Mouse (Mus musculus) heart, postnatal 36 days (tissue): ENCODE results near the gene Chrna4. TPM values are rescaled to one million over a fixed set of nuclear protein-coding genes. Genes with fewer than 3 reads are reported as not detected.

ENCODE experiments used
- DNase-seq, 2 experiments: peaks; one replicate each; pipeline ENCODE4 v3.0.0; 2021 to 2022
- intact Hi-C: fragments of 180-260 bp; cut with DNase I; formaldehyde crosslinking; loops from one replicate; pipeline ENCODE4 v1.15.1; 2025
- total RNA-seq, 2 experiments: library from RNA; stranded (reverse); gene quantifications; 2 replicates each; pipeline ENCODE4 v1.2.3; 2021

Chrna4 gene
- total RNA-seq, 2 experiments from 2014 or later: not detected

- DNase-seq: no peak
- intact Hi-C loops: no loop called here
Observed at GRCm38 (mm10) chr2:181039356-181039680, 4.0 kb downstream of the Chrna4 start.

GRCm38 (mm10) chr2:181038644-181039355 is 4.5 kb downstream of the Chrna4 start:
- DNase-seq: peak in 1 of 2 experiments; percentile 6

GRCm38 (mm10) chr2:181036561-181036960 is 6.8 kb downstream of the Chrna4 start:
- no peak for DNase-seq
- intact Hi-C loops: no loop called here

More at GRCm38 (mm10) chr2:181038644-181039355, 4.5 kb downstream of the Chrna4 start:
- intact Hi-C loops: no loop called here

- intact Hi-C loops: no loop called here
- no peak for DNase-seq
Observed at GRCm38 (mm10) chr2:181035186-181035585, 8.2 kb downstream of the Chrna4 start.

DNA sequence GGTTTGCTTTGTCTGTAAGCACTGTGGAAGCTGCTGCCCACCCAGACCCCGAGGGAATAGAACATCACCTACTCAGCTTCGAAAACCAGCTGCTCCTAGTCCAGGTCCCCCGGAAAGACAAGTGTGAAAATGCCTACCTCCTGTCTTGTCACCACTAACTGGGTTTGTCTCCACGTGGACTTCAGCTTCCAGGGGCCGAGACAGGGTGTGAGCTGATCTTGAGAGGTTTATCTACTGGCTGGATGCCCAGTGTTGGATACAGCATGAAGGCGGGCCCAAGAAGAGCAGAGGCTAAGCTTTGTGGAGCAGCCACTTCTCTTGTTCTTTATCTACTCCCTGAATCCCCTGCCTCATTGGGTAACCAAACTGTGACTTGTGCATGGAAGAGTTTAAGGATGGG is 10.0 kb downstream of the Chrna4 start:
- no peak for DNase-seq
- intact Hi-C loops: no loop called here

DNA sequence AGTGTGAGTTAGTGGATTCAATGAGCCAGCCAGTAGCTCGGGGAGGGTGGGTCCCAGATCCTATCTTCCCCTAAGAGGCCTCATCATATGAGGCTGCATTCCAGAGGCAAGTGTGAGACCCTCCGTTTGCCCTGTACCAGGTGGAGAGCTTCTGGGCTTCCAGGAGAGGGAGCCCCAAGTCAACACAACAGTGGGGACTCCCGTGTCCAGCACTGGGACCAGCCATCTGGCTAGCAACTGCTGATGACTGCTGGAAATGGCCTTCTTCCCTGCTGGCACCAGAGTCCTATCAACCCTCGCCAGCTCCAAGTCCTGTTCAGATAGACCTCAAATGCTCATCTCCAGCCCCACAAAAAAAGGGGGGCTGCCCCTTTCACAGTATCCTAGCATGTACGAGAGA is 10.9 kb downstream of the Chrna4 start:
- no peak for DNase-seq
- intact Hi-C loops: no loop called here

DNA sequence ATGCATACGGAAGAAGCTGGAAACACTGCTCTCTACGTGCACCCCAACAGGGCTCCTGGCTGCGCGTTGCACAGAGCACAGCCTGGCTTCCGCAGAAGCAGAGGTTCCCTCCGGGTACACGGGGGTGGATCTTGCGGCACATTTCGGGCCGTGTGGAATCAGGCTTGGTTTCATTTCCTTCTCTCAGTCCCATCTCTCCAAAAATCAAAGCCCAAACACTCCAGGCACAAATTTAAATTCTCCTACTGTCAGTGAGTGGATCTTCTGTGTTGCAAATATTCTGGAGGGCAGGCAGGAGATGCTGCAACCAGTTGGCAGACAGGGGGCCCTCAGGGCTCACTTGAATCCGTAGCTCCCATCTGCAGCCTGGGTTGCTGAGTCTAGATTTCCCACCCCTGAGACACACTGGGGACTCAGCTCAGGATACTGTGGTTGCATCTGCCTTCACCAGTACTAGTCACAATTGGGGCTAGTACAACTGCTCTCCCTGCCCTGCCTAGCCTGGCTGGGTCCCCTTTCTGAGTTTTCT is 11.9 kb downstream of the Chrna4 start:
- intact Hi-C loops: no loop called here
- no peak for DNase-seq

GRCm38 (mm10) chr2:181008339-181008738 is 35.0 kb downstream of the Chrna4 start:
- no peak for DNase-seq
- intact Hi-C loops: no loop called here

- DNase-seq: no peak
- intact Hi-C loops: no loop called here
Observed at GRCm38 (mm10) chr2:181007054-181007453, 36.3 kb downstream of the Chrna4 start.

DNA sequence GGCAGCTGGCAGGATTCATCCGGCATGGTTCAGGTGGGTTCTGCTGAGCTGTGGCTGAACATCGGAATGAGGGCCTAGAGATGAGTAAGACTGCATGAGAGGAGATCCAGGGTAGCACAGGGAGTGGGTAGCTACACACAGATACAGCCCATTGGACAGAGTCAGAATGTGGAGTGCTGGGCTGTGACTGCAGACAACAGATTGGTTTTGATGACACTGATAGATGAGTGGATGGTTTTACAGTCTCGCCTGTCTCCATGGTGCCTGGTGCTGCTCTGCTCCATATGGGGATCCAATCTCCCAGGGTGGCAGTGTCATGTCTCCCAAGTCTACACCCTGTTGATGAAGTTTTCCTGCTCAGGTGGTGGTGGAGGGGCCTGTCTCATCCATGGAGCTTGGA is 46.4 kb downstream of the Chrna4 start:
- intact Hi-C loops: loop anchor here (1.0 to 2.0 kb wide), 2 partner anchors 63 to 74 kb away; no protein-coding TSS in a partner anchor
- no peak for DNase-seq

DNA sequence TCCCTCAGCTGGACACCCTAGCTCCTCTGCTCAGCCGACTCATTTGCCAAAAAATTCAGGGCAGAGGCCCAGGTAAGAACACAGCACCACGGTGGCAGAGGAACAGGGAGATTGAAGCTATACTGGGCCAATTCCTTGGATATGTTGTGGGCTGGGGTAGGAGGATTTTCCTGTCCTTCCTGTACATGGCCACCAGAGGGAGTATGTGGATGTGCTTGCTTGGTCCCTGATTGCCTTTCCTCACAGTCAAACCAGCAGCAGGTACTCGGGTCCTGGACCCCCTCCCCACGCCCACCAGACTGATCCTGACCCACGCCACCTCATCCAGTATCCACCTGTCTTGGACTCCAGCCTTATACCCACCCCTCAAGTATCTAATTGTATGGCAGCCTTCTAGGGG is 46.9 kb downstream of the Chrna4 start:
- intact Hi-C loops: loop anchor here (1.0 to 2.0 kb wide), 2 partner anchors 64 to 74 kb away; no protein-coding TSS in a partner anchor
- DNase-seq: peak; percentile 17 to 31

GRCm38 (mm10) chr2:180995457-180995856 is 47.9 kb downstream of the Chrna4 start:
- intact Hi-C loops: no loop called here

DNA sequence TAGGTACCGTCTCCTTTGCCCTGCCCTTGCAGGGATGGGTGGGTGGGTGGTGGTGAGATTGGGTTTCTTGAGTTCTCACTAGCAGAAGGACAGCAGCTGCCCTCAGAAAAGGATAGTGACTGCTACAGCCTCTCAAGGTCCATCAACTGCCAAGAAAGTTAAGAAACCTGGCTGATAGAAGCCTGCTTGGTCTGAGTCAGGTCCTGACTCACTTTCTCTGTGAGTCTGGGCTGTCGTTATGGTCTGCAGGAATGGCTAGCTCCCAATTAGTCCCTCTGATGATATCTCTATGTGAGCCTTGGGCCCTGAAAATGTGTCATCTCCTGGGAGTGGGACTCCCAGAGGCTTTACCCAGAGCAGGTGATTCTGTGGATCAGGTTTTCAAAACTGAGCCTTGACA is 49.0 kb downstream of the Chrna4 start:
- no peak for DNase-seq
- intact Hi-C loops: no loop called here

More at GRCm38 (mm10) chr2:180995457-180995856, 47.9 kb downstream of the Chrna4 start:
- no peak for DNase-seq

DNA sequence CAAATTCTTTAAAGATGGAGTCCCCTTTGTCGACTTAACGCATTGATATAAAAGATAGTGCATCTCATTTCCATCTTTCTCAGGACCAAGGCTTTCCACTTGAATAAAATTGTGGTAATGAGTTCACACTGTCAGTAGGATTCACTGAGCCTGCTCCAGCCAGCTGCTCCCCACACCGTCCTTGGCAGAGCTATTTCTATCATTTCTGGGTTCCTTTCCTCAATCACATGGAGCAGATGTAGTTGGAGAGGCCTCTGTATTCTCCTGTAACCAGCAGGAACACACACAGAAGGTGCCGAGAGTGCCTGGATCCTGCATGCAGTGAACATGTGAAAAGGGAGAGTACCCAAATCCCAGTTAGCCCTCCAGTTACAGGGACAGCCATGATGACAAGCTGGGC is 53.0 kb downstream of the Chrna4 start:
- intact Hi-C loops: no loop called here
- DNase-seq: no peak

DNA sequence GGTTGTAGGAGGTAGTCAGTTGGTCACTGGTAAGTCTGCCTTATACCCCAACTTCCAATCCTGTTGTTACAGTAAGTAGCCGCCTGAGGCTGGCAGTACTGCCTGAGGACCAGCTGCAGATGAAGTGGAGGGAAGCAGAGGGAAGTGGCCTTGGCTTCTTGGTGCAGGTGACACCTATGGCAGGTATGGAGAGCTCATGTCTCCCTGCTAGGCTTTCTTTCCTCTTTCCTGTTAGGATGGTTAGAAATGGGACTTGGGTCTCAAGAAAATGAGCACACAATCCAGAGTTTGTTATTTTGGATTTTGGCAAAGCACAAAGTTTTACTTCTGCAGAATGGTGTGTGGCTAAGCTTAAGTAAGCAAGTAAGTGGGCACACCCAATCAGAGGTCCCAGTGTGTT is 54.4 kb downstream of the Chrna4 start:
- DNase-seq: no peak
- intact Hi-C loops: loop anchor here (10.0 kb wide), 1 partner anchor 356 kb away; no protein-coding TSS in a partner anchor

- intact Hi-C loops: loop anchor here (10.0 kb wide), 1 partner anchor 356 kb away; no protein-coding TSS in a partner anchor
- DNase-seq: no peak
Observed at GRCm38 (mm10) chr2:180988347-180988913, 54.9 kb downstream of the Chrna4 start.

DNA sequence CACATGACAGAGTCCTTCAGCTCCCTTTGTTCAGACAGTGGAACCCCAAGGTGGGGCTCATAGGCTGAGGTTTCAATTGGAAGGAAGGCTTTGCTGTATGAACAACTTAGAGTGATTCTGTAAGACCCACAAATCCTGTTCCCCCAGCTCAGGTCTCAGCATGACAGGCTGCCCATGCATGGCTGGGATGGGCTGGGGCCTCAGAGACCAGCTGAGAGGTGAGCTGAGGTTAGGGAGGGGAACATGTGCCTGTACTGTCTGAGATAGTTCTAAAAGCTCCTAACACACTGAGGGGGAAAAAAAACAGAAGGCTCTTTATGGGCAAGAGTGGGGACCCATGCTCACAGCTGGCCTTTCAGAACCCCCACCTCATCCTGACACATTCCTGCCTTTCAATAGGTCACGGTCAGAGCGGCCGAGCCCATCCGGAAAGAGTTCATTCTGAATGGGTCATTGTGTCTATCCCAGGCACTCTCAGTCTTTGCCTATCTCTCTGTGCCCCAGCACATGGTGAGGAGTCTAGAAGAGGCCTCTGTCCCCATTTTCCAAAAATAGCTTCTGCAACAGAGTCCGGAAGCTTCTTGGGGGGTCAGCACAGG is 55.8 kb downstream of the Chrna4 start:
- intact Hi-C loops: loop anchor here (10.0 kb wide), 1 partner anchor 357 kb away; no protein-coding TSS in a partner anchor

DNA sequence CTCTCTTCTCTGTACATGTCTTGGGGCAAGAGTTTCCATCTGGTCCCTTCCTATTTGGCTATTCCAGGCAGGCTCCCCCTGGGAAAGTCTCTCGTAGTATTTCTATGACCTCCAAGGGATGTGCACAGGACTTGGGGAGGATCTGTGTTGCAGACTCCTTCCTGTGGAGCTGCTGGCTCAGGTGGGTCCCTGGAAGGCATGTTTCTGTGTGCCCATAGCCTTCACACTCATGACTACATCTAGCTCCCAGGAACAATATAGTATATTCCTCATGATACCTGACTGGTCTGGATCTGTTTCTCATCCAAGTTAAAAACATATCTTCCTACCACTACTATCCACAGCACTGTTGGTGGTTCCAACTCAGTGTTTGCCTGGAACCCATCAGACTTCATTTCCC is 56.3 kb downstream of the Chrna4 start:
- DNase-seq: no peak
- intact Hi-C loops: loop anchor here (10.0 kb wide), 1 partner anchor 358 kb away; no protein-coding TSS in a partner anchor

More for the DNA sequence above, 55.8 kb downstream of the Chrna4 start:
- no peak for DNase-seq

DNA sequence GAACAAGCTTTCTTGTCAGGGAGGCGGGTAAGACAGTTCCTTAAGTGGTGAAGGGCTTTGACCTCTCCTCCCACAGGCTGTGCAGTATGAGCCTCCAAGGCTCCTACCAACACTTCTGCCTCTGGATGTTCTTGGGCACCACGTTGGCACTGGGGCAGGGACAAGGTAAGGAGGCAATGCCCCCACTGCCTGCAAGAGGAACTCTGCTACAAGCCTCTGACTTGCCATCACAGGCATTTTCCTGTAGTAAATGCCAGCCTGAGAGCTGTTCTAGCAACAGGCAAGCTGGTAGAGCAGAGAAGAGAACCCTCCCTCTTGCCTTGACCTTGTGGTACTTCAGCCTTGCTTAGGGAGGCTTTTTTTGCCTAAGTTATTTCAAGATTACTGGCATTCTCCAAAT is 56.9 kb downstream of the Chrna4 start, which contains the start of gene Col20a1:
TSS of gene Col20a1 (plus strand) at position 87 of the 400 bp plus-strand sequence.
- intact Hi-C loops: loop anchor here (10.0 kb wide), 1 partner anchor 358 kb away; no protein-coding TSS in a partner anchor

GRCm38 (mm10) chr2:180985635-180986034 is 57.7 kb downstream of the Chrna4 start:
- intact Hi-C loops: loop anchor here (10.0 kb wide), 1 partner anchor 359 kb away; no protein-coding TSS in a partner anchor
- no peak for DNase-seq

More for the DNA sequence above, 56.9 kb downstream of the Chrna4 start, which contains the start of gene Col20a1:
- DNase-seq: no peak

GRCm38 (mm10) chr2:180981133-180981532 is 62.2 kb downstream of the Chrna4 start:
- intact Hi-C loops: loop anchor here (10.0 kb wide), 1 partner anchor 364 kb away; no protein-coding TSS in a partner anchor
- DNase-seq: no peak
